Mouse (Mus musculus) bone marrow, adult 2 months (tissue): ENCODE measurements around the gene Snca. TPM values are rescaled to one million over a fixed set of nuclear protein-coding genes. Genes with fewer than 3 reads are reported as not detected.

ENCODE experiments used
- H3K27ac ChIP-seq: fragments of 200-500 bp; 2 replicates; pipeline ENCODE4 v1.5.1; 2012; ENCODE audit warnings: low read depth, mild to moderate bottlenecking, control low read depth, inconsistent platforms, low read length; ENCODE audit not compliant: control insufficient read depth, poor library complexity, insufficient read depth
- H3K4me1 ChIP-seq: fragments of 200-500 bp; 2 replicates; pipeline ENCODE4 v1.6.1; 2011; ENCODE audit warnings: low read length; ENCODE audit not compliant: control insufficient read depth, insufficient read depth
- H3K4me3 ChIP-seq: fragments of 200-500 bp; replicated peaks from 2 replicates; pipeline ENCODE3; 2011; ENCODE audit warnings: mild to moderate bottlenecking, low read depth, low read length, control low read depth; ENCODE audit not compliant: control insufficient read depth
- CTCF ChIP-seq: fragments of 200-500 bp; IDR thresholded peaks from 2 replicates; pipeline ENCODE4 v1.5.1; 2011; ENCODE audit warnings: low read length, control low read depth; ENCODE audit not compliant: control insufficient read depth, insufficient read depth
- POLR2A ChIP-seq: fragments of 200-500 bp; IDR thresholded peaks from 2 replicates; pipeline ENCODE4 v1.6.1; 2011; ENCODE audit warnings: low read depth, mild to moderate bottlenecking, control low read depth, low read length, borderline replicate concordance; ENCODE audit not compliant: control insufficient read depth
- WGBS: fragments of 180-500 bp; shearing (Covaris S2); methylation state at CpG from one replicate; pipeline ENCODE4 v1.1.7; 2018; 5-methylcytosine and 5-hydroxymethylcytosine counted together
- polyA plus RNA-seq: library from polyadenylated mRNA; stranded (reverse); fragments of >200 nt; gene quantifications from 2 replicates; pipeline ENCODE4 v1.2.4, GENCODE M21; 2011; ENCODE audit warnings: low replicate concordance; ENCODE audit not compliant: missing spikeins, insufficient read depth, insufficient read length

Gene Snca
- 213 and 550 TPM in 2 replicates for polyA plus RNA-seq

- Histone ChIP-seq H3K4me1 (no peaks in the 10 kb centered on the region), H3K27ac (peak within 1 kb of the TSS; percentile 84), H3K4me3 (peak within 1 kb of the TSS; percentile 78)
- TF ChIP-seq CTCF (no peak), POLR2A (no peak)
- WGBS = 4% methylated on average over 14 of the region's 14 CpGs
Measured at GRCm38 (mm10) chr6:60829282-60829891, at the start of gene Snca. TSS of gene Snca (minus strand) at chr6:60829855.

GRCm38 (mm10) chr6:60870126-60870525 is 40.5 kb upstream of the Snca start:
- 81% methylated on average over 1 of the region's 1 CpGs for WGBS
- Histone ChIP-seq H3K27ac (no peak overlapping the region), H3K4me1 (no peaks in the 10 kb centered on the region), H3K4me3 (no peak overlapping the region)
- no peak for TF ChIP-seq CTCF
- TF ChIP-seq POLR2A = no peak

GRCm38 (mm10) chr6:60856599-60856998 is 26.9 kb upstream of the Snca start:
- no peak for TF ChIP-seq CTCF
- TF ChIP-seq POLR2A = no peak
- 65% methylated on average over 2 of the region's 2 CpGs for WGBS
- no peaks in the 10 kb centered on the region for H3K4me1 ChIP-seq
- no peak overlapping the region for H3K4me3 ChIP-seq
- H3K27ac ChIP-seq = no peak overlapping the region

GRCm38 (mm10) chr6:60851690-60852089 is 22.0 kb upstream of the Snca start:
- WGBS = 52% methylated on average over 2 of the region's 2 CpGs
- H3K4me3 ChIP-seq = no peak overlapping the region
- H3K27ac ChIP-seq = no peak overlapping the region
- no peak for TF ChIP-seq POLR2A
- TF ChIP-seq CTCF = no peak
- no peaks in the 10 kb centered on the region for H3K4me1 ChIP-seq

GRCm38 (mm10) chr6:60828429-60829264 is 1.0 kb downstream of the Snca start:
- H3K4me1 ChIP-seq = no peaks in the 10 kb centered on the region
- 2% methylated on average over 35 of the region's 35 CpGs for whole genome bisulfite sequencing
- TF ChIP-seq CTCF (no peak), POLR2A (peak; percentile 80; the same call in 1 of the 2 replicates)
- peak overlapping the region; percentile 78 for H3K4me3 ChIP-seq
- H3K27ac ChIP-seq = peak overlapping the region; percentile 84

- 43% methylated on average over 1 of the region's 1 CpGs for WGBS
- H3K4me1 ChIP-seq = no peaks in the 10 kb centered on the region
Measured at GRCm38 (mm10) chr6:60828047-60828428, 1.6 kb downstream of the Snca start.

GRCm38 (mm10) chr6:60827290-60827689 is 2.4 kb downstream of the Snca start:
- peak overlapping the region; percentile 80 for H3K4me3 ChIP-seq
- no peak overlapping the region for H3K27ac ChIP-seq
- WGBS = 41% methylated on average over 1 of the region's 1 CpGs
- TF ChIP-seq CTCF = no peak
- TF ChIP-seq POLR2A = no peak
- H3K4me1 ChIP-seq = no peaks in the 10 kb centered on the region

More at GRCm38 (mm10) chr6:60828047-60828428, 1.6 kb downstream of the Snca start:
- peak overlapping the region; percentile 84 for H3K27ac ChIP-seq
- TF ChIP-seq POLR2A (no peak), CTCF (no peak)
- peak overlapping the region; percentile 80 for H3K4me3 ChIP-seq

GRCm38 (mm10) chr6:60819272-60819671 is 10.4 kb downstream of the Snca start:
- Histone ChIP-seq H3K27ac (no peak overlapping the region), H3K4me3 (no peak overlapping the region), H3K4me1 (no peaks in the 10 kb centered on the region)
- 88% methylated on average over 1 of the region's 1 CpGs for WGBS
- TF ChIP-seq CTCF (no peak), POLR2A (no peak)
